Mouse (Mus musculus) kidney, adult 2 months (tissue): ENCODE measurements around the gene Vac14. TPM values are rescaled to one million over a fixed set of nuclear protein-coding genes. Genes with fewer than 3 reads are reported as not detected.
A peak's percentile ranks its signal among the peaks of the same experiment; 100 is the strongest.

Source experiments
- DNase-seq: peaks from one replicate; pipeline ENCODE4 v3.0.0; 2021
- H3K27ac ChIP-seq: fragments of 200-500 bp; 2 replicates; pipeline ENCODE4 v1.5.1; 2012; ENCODE audit warnings: low read depth, low read length, control low read depth, inconsistent platforms; ENCODE audit not compliant: insufficient read depth
- H3K27me3 ChIP-seq: fragments of 200-500 bp; replicated peaks from 2 replicates; pipeline ENCODE4 v1.6.1; 2012; ENCODE audit warnings: mild to moderate bottlenecking, moderate library complexity, low read length, inconsistent platforms; ENCODE audit not compliant: control insufficient read depth, insufficient read depth
- H3K36me3 ChIP-seq: fragments of 200-500 bp; 2 replicates; pipeline ENCODE4 v1.6.1; 2012; ENCODE audit warnings: mild to moderate bottlenecking, moderate library complexity, low read length, inconsistent platforms; ENCODE audit not compliant: control insufficient read depth, insufficient read depth
- H3K4me1 ChIP-seq: fragments of 200-500 bp; 2 replicates; pipeline ENCODE4 v1.6.1; 2011; ENCODE audit warnings: low read length; ENCODE audit not compliant: control insufficient read depth, insufficient read depth
- H3K4me3 ChIP-seq: fragments of 200-500 bp; 2 replicates; pipeline ENCODE4 v1.5.1; 2011; ENCODE audit warnings: mild to moderate bottlenecking, low read depth, low read length, control low read depth; ENCODE audit not compliant: insufficient read depth
- CTCF ChIP-seq: fragments of 200-500 bp; conservative IDR thresholded peaks from 2 replicates; pipeline ENCODE4 v1.5.1; 2011; ENCODE audit warnings: low read depth, mild to moderate bottlenecking, control low read depth, low read length, moderate library complexity, mixed read lengths; ENCODE audit not compliant: insufficient read depth, insufficient read length
- POLR2A ChIP-seq: fragments of 200-500 bp; IDR thresholded peaks from one replicate; pipeline ENCODE4 v1.6.1; 2011; ENCODE audit warnings: low read depth, low read length, control low read depth
- WGBS: fragments of 180-500 bp; shearing (Covaris S2); methylation state at CpG from one replicate; pipeline ENCODE4 v1.1.7; 2018; 5-methylcytosine and 5-hydroxymethylcytosine counted together
- polyA plus RNA-seq: library from polyadenylated mRNA; depleted of rRNA; stranded (reverse); fragments of >200 nt; gene quantifications from 2 replicates; pipeline ENCODE4 v1.2.3, GENCODE M21; 2012

Gene Vac14
- polyA plus RNA-seq, 1 experiment: 36.8 TPM

- Histone ChIP-seq H3K36me3 (0 out of 2 replicates have a peak, but pooled peaks cover 1% of the 10 kb centered on the region), H3K27ac (no peak overlapping the region), H3K4me3 (no peak overlapping the region), H3K27me3 (no peaks in the 10 kb centered on the region), H3K4me1 (no peaks in the 10 kb centered on the region)
- 90% methylated on average over 3 of the region's 3 CpGs for WGBS
- TF ChIP-seq POLR2A: no peak
- no peak for TF ChIP-seq CTCF
- peak; percentile 57 for DNase-seq
Observed at GRCm38 (mm10) chr8:110633814-110634213, 15.4 kb downstream of the Vac14 start.

- H3K27me3 ChIP-seq: no peaks in the 10 kb centered on the region
- DNase-seq: no peak
- no peaks in the 10 kb centered on the region for H3K4me1 ChIP-seq
- H3K36me3 ChIP-seq: 0 out of 2 replicates have a peak, but pooled peaks cover 1% of the 10 kb centered on the region
- H3K4me3 ChIP-seq: no peak overlapping the region
- no peak for TF ChIP-seq CTCF
- TF ChIP-seq POLR2A: no peak
- WGBS: 93% methylated on average over 6 of the region's 6 CpGs
- H3K27ac ChIP-seq: no peak overlapping the region
Observed at GRCm38 (mm10) chr8:110636182-110636581, 17.8 kb downstream of the Vac14 start.

- Histone ChIP-seq H3K36me3 (no peaks in the 10 kb centered on the region), H3K27me3 (no peaks in the 10 kb centered on the region), H3K4me1 (peaks cover 6% of the 10 kb centered on the region; the same call in 1 of the 2 replicates), H3K27ac (no peak overlapping the region), H3K4me3 (no peak overlapping the region)
- TF ChIP-seq CTCF: no peak
- no peak for TF ChIP-seq POLR2A
- DNase-seq: no peak
- 90% methylated on average over 5 of the region's 5 CpGs for WGBS
Observed at GRCm38 (mm10) chr8:110642331-110642730, 23.9 kb downstream of the Vac14 start.

- no peak for TF ChIP-seq CTCF
- TF ChIP-seq POLR2A: no peak
- 64% methylated on average over 4 of the region's 4 CpGs for WGBS
Observed at GRCm38 (mm10) chr8:110643177-110643576, 24.8 kb downstream of the Vac14 start.

GRCm38 (mm10) chr8:110644422-110644821, 26.0 kb downstream of the Vac14 start:
- Histone ChIP-seq H3K36me3 (no peaks in the 10 kb centered on the region), H3K27me3 (no peaks in the 10 kb centered on the region), H3K4me3 (no peak overlapping the region), H3K27ac (no peak overlapping the region), H3K4me1 (peaks cover 6% of the 10 kb centered on the region; the same call in 1 of the 2 replicates)
- no peak for TF ChIP-seq POLR2A
- no peak for TF ChIP-seq CTCF
- DNase-seq: no peak
- WGBS: 71% methylated on average over 4 of the region's 4 CpGs

More at GRCm38 (mm10) chr8:110643177-110643576, 24.8 kb downstream of the Vac14 start:
- Histone ChIP-seq H3K36me3 (no peaks in the 10 kb centered on the region), H3K27ac (no peak overlapping the region), H3K4me1 (peaks cover 6% of the 10 kb centered on the region; the same call in 1 of the 2 replicates), H3K4me3 (no peak overlapping the region), H3K27me3 (no peaks in the 10 kb centered on the region)
- DNase-seq: no peak

GRCm38 (mm10) chr8:110644901-110645300, 26.5 kb downstream of the Vac14 start:
- H3K4me1 ChIP-seq: peaks cover 6% of the 10 kb centered on the region; the same call in 1 of the 2 replicates
- H3K36me3 ChIP-seq: no peaks in the 10 kb centered on the region
- no peaks in the 10 kb centered on the region for H3K27me3 ChIP-seq
- WGBS: 52% methylated on average over 2 of the region's 2 CpGs
- peak overlapping the region; percentile 31; the same call in 1 of the 2 replicates for H3K27ac ChIP-seq
- H3K4me3 ChIP-seq: no peak overlapping the region
- peak; percentile 44 for DNase-seq
- TF ChIP-seq CTCF: no peak
- no peak for TF ChIP-seq POLR2A

- H3K27ac ChIP-seq: peak overlapping the region; percentile 31; the same call in 1 of the 2 replicates
Observed at GRCm38 (mm10) chr8:110645340-110645739, 27.0 kb downstream of the Vac14 start.

More at GRCm38 (mm10) chr8:110645340-110645739, 27.0 kb downstream of the Vac14 start:
- 68% methylated on average over 3 of the region's 3 CpGs for WGBS
- TF ChIP-seq CTCF: no peak
- DNase-seq: peak; percentile 68
- Histone ChIP-seq H3K4me1 (peaks cover 6% of the 10 kb centered on the region; the same call in 1 of the 2 replicates), H3K36me3 (no peaks in the 10 kb centered on the region), H3K27me3 (no peaks in the 10 kb centered on the region), H3K4me3 (no peak overlapping the region)
